Mouse (Mus musculus): Measurements from ENCODE around the gene Cdca7. TPM values are rescaled to one million over a fixed set of nuclear protein-coding genes. Genes with fewer than 3 reads are reported as not detected.

The Cdca7 gene
- polyA plus RNA-seq, 1 experiment from 2014 or later: 228 TPM

GRCm38 (mm10) chr2:72499782-72500411 lies 23.9 kb downstream of the Cdca7 start:
- Histone ChIP-seq H3K27ac (no peak overlapping the region), H3K4me3 (replicated peaks) (no peak overlapping the region), H3K4me2 (peak overlapping the region; percentile 51; the same call in 1 of the 2 replicates), H3K9me3 (no peaks in the 10 kb centered on the region), H3K36me3 (replicated peaks) (no peaks in the 10 kb centered on the region), H3K4me1 (peaks cover 20% of the 10 kb centered on the region), H3K27me3 (peaks cover 48% of the 10 kb centered on the region), H3K9ac (no peak overlapping the region)
- ATAC-seq (ENCODE audit: low FRiP score): peak; percentile 51; the same call in 1 of the 2 replicates
- 11% methylated on average over 8 of the region's 8 CpGs for whole genome bisulfite sequencing

GRCm38 (mm10) chr2:72502041-72502813 lies 26.3 kb downstream of the Cdca7 start:
- no peaks in the 10 kb centered on the region for H3K9me3 ChIP-seq
- ATAC-seq (ENCODE audit: low FRiP score): no peak
- no peak overlapping the region for H3K4me2 ChIP-seq
- H3K27ac ChIP-seq: no peak overlapping the region
- H3K36me3 ChIP-seq (replicated peaks): no peaks in the 10 kb centered on the region
- no peak overlapping the region for H3K4me3 ChIP-seq (replicated peaks)
- peaks cover 42% of the 10 kb centered on the region for H3K27me3 ChIP-seq
- no peak overlapping the region for H3K9ac ChIP-seq
- H3K4me1 ChIP-seq: peaks cover 20% of the 10 kb centered on the region
- 91% methylated on average over 16 of the region's 16 CpGs for WGBS

GRCm38 (mm10) chr2:72503646-72504045 lies 27.7 kb downstream of the Cdca7 start:
- WGBS: 12% methylated on average over 9 of the region's 9 CpGs
- H3K27me3 ChIP-seq: peaks cover 28% of the 10 kb centered on the region

GRCm38 (mm10) chr2:72507855-72508635 lies 32.1 kb downstream of the Cdca7 start:
- no peak overlapping the region for H3K9ac ChIP-seq
- peak overlapping the region; percentile 15; the same call in 1 of the 2 replicates for H3K27ac ChIP-seq
- peaks cover 17% of the 10 kb centered on the region for H3K4me1 ChIP-seq
- peaks cover 13% of the 10 kb centered on the region for H3K27me3 ChIP-seq
- H3K36me3 ChIP-seq (replicated peaks): no peaks in the 10 kb centered on the region
- no peak overlapping the region for H3K4me3 ChIP-seq (replicated peaks)
- no peaks in the 10 kb centered on the region for H3K9me3 ChIP-seq
- WGBS: 36% methylated on average over 18 of the region's 18 CpGs
- H3K4me2 ChIP-seq: peak overlapping the region; percentile 37
- ATAC-seq (ENCODE audit: low FRiP score): no peak

More at GRCm38 (mm10) chr2:72503646-72504045, 27.7 kb downstream of the Cdca7 start:
- Histone ChIP-seq H3K4me3 (replicated peaks) (no peak overlapping the region), H3K4me1 (peaks cover 31% of the 10 kb centered on the region), H3K36me3 (replicated peaks) (no peaks in the 10 kb centered on the region), H3K9me3 (no peaks in the 10 kb centered on the region), H3K9ac (no peak overlapping the region), H3K27ac (no peak overlapping the region), H3K4me2 (no peak overlapping the region; the same call in 1 of the 2 replicates)
- no peak for ATAC-seq (ENCODE audit: low FRiP score)

- peaks cover 12% of the 10 kb centered on the region for H3K4me1 ChIP-seq
- H3K4me2 ChIP-seq: no peak overlapping the region
- ATAC-seq (ENCODE audit: low FRiP score): no peak
- 88% methylated on average over 8 of the region's 8 CpGs for WGBS
- peaks cover 11% of the 10 kb centered on the region; the same call in 1 of the 2 replicates for H3K27me3 ChIP-seq
- no peak overlapping the region for H3K27ac ChIP-seq
- H3K36me3 ChIP-seq (replicated peaks): no peaks in the 10 kb centered on the region
- H3K9ac ChIP-seq: no peak overlapping the region
- no peak overlapping the region for H3K4me3 ChIP-seq (replicated peaks)
- H3K9me3 ChIP-seq: no peaks in the 10 kb centered on the region
These were observed 32.9 kb downstream of the Cdca7 start for GRCm38 (mm10) chr2:72508891-72509290.

GRCm38 (mm10) chr2:72515526-72515925 lies 39.6 kb downstream of the Cdca7 start:
- H3K27me3 ChIP-seq: peaks cover 46% of the 10 kb centered on the region
- H3K9me3 ChIP-seq: no peaks in the 10 kb centered on the region
- ATAC-seq (ENCODE audit: low FRiP score): no peak
- no peak overlapping the region for H3K27ac ChIP-seq
- peaks cover 14% of the 10 kb centered on the region for H3K4me1 ChIP-seq
- H3K4me2 ChIP-seq: no peak overlapping the region
- 26% methylated on average over 7 of the region's 7 CpGs for WGBS
- H3K9ac ChIP-seq: no peak overlapping the region
- H3K36me3 ChIP-seq (replicated peaks): no peaks in the 10 kb centered on the region
- H3K4me3 ChIP-seq (replicated peaks): no peak overlapping the region

- peaks cover 14% of the 10 kb centered on the region for H3K4me1 ChIP-seq
- H3K27ac ChIP-seq: no peak overlapping the region
- peaks cover 46% of the 10 kb centered on the region for H3K27me3 ChIP-seq
- H3K9me3 ChIP-seq: no peaks in the 10 kb centered on the region
- no peak overlapping the region for H3K9ac ChIP-seq
- H3K36me3 ChIP-seq (replicated peaks): no peaks in the 10 kb centered on the region
- WGBS: 14% methylated on average over 17 of the region's 17 CpGs
- peak overlapping the region; percentile 24; the same call in 1 of the 2 replicates for H3K4me2 ChIP-seq
- ATAC-seq (ENCODE audit: low FRiP score): peak; percentile 77
- no peak overlapping the region for H3K4me3 ChIP-seq (replicated peaks)
These were observed 40.2 kb downstream of the Cdca7 start for GRCm38 (mm10) chr2:72515971-72516719.

- H3K27ac ChIP-seq: no peak overlapping the region
- ATAC-seq (ENCODE audit: low FRiP score): no peak
- peaks cover 46% of the 10 kb centered on the region for H3K27me3 ChIP-seq
- H3K9me3 ChIP-seq: no peaks in the 10 kb centered on the region
- H3K4me1 ChIP-seq: peaks cover 14% of the 10 kb centered on the region
- no peak overlapping the region for H3K4me3 ChIP-seq (replicated peaks)
- H3K4me2 ChIP-seq: peak overlapping the region; percentile 24; the same call in 1 of the 2 replicates
- no peak overlapping the region for H3K9ac ChIP-seq
- no peaks in the 10 kb centered on the region for H3K36me3 ChIP-seq (replicated peaks)
- 28% methylated on average over 8 of the region's 8 CpGs for WGBS
These were observed 40.7 kb downstream of the Cdca7 start for GRCm38 (mm10) chr2:72516720-72517089.

- Histone ChIP-seq H3K27me3 (peaks cover 23% of the 10 kb centered on the region), H3K36me3 (replicated peaks) (no peaks in the 10 kb centered on the region), H3K9ac (no peak overlapping the region), H3K4me1 (peaks cover 6% of the 10 kb centered on the region), H3K9me3 (no peaks in the 10 kb centered on the region), H3K4me2 (no peak overlapping the region), H3K4me3 (replicated peaks) (no peak overlapping the region), H3K27ac (no peak overlapping the region)
- WGBS: 78% methylated on average over 12 of the region's 12 CpGs
- no peak for ATAC-seq (ENCODE audit: low FRiP score)
These were observed 48.1 kb downstream of the Cdca7 start for GRCm38 (mm10) chr2:72524022-72524421.

GRCm38 (mm10) chr2:72525556-72525955 lies 49.6 kb downstream of the Cdca7 start:
- no peak overlapping the region for H3K27ac ChIP-seq
- H3K9me3 ChIP-seq: no peaks in the 10 kb centered on the region
- 89% methylated on average over 3 of the region's 3 CpGs for WGBS
- H3K4me1 ChIP-seq: peaks cover 19% of the 10 kb centered on the region
- H3K36me3 ChIP-seq (replicated peaks): no peaks in the 10 kb centered on the region
- peaks cover 14% of the 10 kb centered on the region; the same call in 1 of the 2 replicates for H3K27me3 ChIP-seq
- no peak overlapping the region for H3K4me2 ChIP-seq
- H3K9ac ChIP-seq: no peak overlapping the region
- no peak for ATAC-seq (ENCODE audit: low FRiP score)
- H3K4me3 ChIP-seq (replicated peaks): no peak overlapping the region

- Histone ChIP-seq H3K4me3 (replicated peaks) (no peak overlapping the region), H3K27ac (peak overlapping the region; percentile 42), H3K9me3 (no peaks in the 10 kb centered on the region), H3K27me3 (peaks cover 19% of the 10 kb centered on the region), H3K36me3 (replicated peaks) (no peaks in the 10 kb centered on the region), H3K4me1 (peaks cover 19% of the 10 kb centered on the region), H3K9ac (no peak overlapping the region), H3K4me2 (peak overlapping the region; percentile 49)
- 33% methylated on average over 10 of the region's 10 CpGs for WGBS
- ATAC-seq (ENCODE audit: low FRiP score): no peak
These were observed 53.0 kb downstream of the Cdca7 start for GRCm38 (mm10) chr2:72529026-72529357.

Data from forebrain, embryonic 12.5 days (tissue).